Mouse (Mus musculus) mature B cell (primary cell): Measurements from ENCODE around the gene Cep72.
"Not testable (repeated sequence)": the region's sequence is repeated elsewhere in the genome, so short reads cannot be mapped to it uniquely, and the experiment has no call there.

ENCODE experiments used
- in situ Hi-C: fragments of 300-500 bp; cut with MboI; formaldehyde crosslinking; loops from 2 replicates; pipeline ENCODE4 v1.14.3; 2019

Cep72 gene

DNA sequence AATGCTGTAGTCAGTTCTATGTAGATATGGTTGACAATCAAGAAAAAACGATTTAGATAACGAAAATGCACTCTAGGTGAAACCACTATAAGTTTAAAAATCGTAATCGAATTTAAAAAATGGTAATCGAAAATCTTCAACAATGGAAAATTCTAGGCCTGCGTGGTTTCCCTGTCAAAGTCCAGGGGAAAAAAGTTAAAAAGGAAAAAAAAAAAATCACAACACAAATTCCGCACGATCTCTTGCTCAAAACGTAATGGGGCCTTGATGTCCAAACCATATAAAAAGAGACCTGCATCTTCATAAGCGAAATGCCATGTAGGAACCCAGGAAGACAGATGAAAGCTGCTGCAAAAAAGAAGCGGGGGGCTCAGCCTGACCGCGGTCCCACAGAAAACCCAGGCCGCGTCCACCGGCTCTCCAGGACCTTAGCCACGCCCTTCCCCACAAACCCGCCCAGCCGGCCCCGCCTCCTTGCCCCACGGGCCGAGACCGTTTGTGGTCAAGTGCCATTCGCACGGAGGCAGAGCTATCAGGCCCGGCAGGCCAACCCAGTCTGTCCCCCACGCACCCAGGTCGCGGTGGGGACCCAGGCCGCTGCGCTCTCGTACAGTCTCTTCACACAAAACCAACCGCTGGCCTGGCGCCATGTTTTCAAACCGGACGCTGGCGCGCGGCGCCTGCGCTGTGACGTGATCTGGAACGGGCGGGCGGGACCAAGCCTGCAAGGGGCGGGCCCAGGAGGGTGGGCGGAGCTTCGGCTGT is at the start of gene Cep72:
TSS of gene Cep72 (minus strand) at position 687 of the 765 bp plus-strand sequence.
- in situ Hi-C loops = no loop called here

DNA sequence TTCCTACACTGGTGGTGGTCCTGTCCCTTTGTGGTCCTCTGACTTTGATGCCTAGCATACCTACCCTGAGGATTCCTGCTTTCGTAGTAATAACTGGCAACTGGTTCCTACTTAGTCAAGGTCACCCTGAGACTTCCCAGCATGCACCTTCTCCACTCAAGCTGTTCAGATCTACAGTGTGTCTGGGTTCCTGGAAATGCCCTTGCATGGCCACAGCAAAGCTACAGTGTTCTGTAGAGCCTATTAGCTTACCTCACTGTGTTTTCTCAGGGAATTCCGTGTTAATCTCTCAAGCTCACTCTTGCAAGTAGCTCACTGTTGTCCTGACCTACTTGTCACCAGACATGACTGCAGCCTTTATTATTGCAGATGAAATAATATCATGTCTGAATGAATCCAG is 45.3 kb upstream of the Cep72 start:
- in situ Hi-C loops = no loop called here

DNA sequence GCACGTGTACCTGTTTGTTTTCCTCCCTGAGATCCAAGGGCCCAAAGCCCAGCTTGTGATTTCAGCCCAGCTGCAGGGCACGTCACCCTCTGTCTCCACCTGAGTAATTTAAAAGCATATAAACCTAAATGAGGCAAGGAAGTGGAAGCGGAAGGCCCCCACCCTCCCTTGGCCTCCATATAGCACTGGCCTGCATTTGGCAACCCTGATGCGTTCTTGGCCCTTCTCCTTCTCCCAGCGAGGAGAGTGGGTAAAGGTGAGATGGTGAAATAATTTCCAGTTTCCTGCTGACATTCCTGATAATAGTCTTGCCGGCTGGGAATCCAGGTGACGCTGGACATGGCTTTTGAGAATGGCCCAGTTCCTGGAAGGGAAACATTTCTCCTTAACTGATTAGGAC is 42.3 kb upstream of the Cep72 start:
- in situ Hi-C loops = no loop called here

DNA sequence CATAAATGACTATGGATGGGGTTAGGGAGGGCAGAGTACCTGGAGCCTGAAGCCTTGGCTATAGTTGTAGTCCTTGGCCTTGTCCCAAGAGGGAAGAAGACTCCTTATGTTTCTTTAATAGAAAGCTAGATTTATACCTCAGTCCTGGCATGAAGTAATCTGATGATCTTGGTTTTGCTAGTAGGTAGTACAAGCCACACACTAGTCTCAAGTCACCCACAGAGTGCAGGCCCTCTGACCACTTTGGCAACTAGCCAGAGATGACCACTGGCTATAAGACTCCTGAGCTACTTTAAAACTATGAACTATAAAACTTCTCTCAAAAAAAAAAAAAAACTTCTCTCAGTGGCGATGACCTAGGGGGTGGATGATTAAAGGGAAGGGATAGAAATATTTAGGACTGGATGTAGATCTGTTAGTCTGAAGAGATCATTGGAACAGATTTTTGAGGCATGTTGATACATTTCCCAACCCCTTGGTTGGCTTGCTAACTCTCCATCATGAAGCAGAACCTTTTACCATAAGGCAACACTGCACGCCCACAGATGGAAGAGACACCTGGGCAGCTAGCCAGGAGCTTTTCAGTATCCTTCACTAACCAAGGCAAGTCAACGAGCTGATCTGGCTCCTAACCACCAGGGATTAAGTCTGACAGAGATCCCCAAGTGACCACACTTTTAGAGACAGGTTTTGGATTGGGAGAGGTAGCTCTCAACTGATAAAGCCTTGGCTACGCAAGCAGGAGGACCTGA is 40.9 kb upstream of the Cep72 start:
- in situ Hi-C loops = no loop called here

DNA sequence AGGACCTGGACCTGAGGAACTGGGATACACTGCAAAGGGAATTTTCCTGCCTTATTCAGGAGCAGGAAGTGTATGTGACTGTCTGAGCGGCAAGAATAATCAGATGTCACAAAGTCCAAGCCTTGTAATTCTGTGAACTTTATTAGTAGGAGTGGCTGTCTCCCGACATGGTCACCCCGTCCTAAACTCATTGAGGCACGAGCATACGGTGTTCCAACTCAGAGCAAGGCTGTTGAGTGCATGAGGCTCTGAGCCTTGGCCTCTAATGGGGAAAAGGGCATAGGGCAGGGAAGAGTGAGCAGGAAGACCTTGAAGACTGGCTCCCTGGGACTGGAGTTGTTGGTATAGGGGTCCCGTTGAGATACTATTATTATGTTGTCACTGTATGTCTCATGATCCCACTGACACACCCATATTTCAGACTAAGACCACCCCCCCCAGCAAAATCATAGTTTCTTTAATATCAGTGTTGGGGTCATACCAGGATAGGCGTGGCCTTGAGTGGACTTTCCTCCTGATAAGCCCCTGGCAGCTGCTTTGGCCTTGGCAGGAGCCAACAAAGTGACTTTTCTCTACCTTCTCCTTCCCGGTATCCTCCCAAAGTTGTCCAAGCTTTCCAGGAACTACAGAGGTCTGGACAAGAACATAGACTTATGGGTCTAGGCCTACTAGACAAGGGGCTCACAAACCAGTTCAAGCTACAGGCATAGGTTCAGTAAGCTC is 40.2 kb upstream of the Cep72 start:
- in situ Hi-C loops = no loop called here

DNA sequence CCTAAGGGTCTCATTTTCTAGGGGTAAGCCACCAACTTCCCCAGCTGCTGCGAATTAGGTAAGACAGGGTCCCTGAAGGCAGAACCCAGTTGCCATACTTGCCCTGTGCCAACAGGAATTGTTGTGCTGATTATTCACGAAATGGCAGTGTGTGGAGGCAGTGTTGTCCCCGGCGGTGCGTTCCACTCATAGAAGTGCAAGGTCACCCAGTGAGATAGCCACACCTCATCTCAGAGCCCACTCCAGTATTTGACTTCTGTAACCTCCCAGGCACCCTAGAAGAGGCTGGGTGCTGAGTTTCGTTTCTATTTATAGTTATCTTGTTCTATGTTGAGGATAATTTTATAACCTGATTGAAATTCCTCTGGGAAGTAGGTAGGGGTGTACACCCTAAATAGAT is 36.8 kb upstream of the Cep72 start:
- in situ Hi-C loops = no loop called here

DNA sequence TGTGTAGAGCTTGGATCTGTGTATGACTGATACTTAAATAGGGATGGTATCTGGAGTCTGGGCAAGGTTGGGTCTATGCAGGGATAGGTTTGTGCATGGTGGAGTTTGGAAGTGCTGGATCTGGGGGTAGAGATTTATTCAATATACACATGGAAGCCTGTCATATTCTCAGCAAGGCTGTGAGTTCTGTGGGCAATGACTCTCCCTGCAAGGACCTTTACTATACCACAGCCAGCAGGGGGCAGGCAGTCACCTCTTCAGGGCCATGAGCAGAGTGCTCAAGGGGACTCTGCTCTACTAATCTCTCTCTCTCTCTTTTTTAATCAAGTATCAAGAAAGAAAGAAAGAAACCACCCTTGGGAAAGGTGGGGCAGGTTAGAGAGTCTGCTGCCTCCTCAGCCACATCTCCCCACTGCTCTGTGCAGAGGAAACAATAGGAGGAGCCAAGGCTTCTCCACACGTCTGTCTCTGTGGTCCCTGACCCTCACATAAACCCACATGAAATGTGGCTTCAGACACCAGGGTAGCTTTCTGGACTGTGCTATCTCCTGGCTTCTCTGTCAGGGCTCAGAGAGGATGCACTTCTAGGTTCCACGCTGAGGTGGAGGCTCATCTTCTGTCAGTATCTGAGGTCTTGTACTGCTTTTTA is 34.7 kb upstream of the Cep72 start:
- in situ Hi-C loops = no loop called here

DNA sequence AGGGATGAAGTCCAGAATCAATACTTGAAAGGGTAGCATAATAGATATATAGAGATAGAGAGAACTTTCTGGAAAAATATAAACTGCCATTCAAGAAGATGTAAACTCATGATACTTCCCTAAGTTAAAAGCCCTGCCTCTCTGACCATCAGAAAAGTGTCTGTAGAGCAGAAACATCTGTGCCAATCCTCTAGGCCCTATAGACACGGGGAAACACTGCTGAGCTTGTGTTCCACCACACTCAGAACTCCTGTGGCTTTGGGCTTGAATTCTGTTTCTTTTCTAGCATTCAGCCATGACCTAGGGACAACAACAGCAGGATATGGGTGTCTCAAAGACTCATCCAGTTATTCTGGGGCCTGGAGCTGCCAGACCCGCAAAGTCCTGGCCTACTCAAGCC is 33.8 kb upstream of the Cep72 start:
- in situ Hi-C loops = no loop called here

DNA sequence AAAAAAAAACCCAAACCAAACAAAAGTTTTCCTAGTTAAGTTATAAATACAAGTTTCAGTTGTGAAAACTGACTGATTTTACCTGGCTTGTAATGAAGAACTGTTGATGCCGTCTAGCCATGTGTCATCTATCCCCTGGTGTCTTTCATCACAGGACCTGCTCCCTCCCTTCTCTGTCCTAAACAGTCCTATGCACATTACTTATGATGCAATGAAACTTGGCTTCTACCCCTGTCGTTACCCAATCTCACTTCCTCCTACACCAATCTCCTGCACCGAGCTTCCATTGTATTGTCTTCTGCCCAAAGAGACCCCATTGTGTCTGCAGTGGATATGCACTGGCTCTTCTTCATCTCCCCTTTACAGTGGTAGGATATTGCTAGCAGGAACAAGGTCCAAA is 28.2 kb upstream of the Cep72 start:
- in situ Hi-C loops = no loop called here

DNA sequence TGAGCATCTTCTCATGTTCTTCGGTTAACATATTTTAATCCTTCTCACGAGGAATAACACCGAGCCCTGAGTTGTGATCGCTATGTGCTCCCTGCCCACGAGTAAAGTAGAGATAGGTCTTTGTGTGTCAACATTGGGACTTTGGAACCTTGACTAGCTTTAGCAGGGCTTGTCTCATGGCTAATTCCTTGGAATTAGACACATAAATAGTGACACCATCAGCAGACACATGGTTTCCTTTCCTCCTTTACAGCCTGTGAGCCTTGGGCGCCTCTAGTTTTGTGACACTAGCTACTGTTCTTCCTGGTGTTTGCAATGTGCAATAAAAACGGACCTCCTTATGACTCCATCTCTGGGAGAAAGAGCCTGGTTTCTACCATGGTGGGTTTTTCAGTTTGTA is 11.3 kb upstream of the Cep72 start:
- in situ Hi-C loops = no loop called here

DNA sequence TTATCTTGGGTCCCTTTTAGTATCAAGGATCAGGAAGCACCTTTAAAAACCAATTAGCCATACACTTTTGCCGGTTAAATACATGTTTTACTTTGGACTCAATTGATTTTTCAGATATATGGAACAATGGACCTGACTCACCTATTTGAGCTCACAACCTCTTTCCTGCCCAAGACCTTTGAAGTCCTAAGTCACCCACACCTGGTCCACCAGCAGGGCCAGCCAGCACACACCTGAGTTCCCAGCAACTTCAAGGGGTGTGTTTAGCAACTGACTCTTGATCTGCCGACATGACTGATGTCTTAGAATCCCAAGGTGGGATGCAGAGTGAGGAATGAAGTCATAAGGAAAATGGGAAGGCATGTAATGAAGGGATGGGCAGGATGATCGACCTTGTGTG is 9.6 kb upstream of the Cep72 start:
- in situ Hi-C loops = no loop called here

DNA sequence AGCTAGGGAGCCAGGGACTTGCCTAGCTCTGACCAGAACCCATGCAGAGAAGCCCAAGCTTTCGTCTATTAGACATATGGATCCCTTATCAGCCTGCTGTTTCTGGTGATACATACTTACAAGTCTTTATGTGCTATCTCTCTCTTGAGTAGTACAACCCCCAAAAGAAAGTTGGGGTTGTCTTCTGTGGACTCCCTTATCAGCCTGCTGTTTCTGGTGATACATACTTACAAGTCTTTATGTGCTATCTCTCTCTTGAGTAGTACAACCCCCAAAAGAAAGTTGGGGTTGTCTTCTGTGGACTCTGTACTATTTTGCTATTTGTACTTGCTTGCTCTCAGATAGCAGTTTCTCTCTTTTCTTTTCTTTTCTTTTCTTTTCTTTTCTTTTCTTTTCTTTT is 9.1 kb upstream of the Cep72 start:
- in situ Hi-C loops = not testable (repeated sequence)

DNA sequence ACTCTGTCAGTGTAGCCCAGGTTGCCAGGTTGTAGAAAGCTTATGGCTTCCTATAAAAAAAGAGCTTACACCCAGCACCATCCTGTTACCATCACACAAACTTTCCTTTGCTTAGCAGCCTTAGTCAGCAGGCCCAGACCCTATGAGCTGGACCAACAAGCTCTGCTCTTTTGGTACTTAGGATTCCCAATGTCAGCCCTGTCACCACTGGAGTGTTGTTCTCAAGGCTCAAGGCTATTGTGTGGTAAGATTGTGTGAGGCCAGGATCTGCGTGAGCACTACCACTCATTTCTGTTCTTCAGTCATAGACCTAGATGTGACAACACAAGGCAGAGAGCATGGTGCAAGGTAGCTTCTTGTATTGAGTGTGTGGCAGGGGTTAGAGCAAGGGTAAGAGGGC is 4.5 kb upstream of the Cep72 start:
- in situ Hi-C loops = no loop called here

DNA sequence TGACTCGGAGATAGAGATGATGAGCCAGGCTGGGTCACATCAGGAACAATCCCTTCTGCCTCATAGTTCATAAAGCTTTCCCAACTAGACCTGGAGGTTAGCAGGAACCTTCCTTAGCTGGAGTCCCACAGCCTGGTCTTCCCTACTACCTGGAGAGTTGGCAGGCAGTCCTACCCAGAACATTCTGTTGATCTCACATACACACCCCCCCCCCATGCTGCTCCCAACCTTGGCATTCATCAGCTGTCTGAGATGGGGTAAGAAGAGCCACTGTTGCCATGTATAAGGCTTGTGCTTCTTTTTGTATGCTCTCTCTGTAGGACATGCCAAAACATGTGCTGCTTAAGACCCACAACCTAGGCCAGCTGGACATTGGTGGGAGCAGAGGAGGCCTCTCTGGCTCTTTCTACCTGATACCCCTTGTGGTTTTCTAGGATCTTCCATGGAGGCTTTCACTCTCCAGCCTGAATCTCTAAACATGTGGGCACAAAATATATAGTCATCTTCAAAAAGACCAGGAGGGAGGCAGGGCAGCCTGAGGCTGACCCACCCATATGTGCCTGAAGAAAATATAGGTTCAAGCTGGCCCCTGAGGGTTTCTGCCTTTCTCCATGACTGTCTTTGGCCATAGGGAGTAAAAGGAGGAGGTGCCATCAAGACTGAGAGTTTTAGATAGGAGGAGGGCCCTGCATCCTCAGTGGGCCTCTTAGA is 1.4 kb upstream of the Cep72 start:
- in situ Hi-C loops = no loop called here

DNA sequence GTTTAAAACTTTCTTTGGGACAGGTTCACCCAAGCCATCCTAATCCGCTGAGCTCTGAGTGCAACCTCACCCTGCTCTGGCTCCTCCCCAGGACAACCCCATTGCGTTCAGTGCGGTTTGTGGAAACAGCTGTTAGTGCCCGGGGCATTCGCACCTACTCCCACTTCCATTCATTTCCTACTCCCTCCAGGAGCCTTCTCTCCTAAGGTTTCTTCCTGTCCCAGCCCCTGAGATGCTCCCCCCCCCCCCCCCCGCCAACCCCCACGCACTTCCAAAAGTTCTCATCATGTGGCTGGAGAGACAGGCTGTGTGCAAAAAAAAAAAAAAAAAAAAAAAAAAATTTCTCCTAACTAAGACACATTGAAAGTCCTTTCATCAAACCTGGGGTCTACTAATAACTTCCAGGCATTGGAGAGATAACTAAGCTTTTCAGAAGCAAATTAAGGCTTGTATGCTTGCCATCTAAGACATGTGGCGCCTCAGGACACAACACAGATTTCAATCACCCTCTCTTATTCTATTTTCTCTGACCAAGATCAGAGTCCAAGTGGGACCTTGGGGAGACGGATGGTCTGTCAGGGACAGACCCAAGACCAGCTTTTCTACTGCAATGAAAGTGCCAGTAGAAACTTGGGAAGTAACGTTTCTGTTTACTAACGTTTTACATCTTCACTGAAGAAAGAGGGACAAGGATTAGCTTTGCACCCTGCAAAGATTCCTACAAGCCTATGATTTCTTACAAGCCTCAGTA is 454 bp upstream of the Cep72 start:
- in situ Hi-C loops = no loop called here

DNA sequence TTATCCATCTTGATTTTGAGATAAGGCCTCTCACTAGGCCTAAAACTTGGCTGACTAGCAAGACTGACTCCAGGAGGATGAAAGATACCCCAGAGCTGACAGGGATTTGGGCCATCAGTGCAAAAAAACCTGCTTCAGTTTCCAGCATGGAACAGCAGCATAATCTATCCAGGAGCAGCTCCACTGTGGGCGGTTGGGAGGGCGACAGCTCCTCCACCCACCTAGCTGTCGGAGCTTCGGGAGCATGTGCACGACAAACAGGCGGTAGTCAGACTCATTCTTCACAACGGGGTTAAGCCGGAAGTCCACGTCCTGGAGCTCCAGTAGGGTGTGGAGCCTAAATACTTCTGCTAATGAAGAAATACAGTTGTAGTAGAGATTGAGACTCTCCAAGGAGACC is 4.0 kb downstream of the Cep72 start:
- in situ Hi-C loops = no loop called here

DNA sequence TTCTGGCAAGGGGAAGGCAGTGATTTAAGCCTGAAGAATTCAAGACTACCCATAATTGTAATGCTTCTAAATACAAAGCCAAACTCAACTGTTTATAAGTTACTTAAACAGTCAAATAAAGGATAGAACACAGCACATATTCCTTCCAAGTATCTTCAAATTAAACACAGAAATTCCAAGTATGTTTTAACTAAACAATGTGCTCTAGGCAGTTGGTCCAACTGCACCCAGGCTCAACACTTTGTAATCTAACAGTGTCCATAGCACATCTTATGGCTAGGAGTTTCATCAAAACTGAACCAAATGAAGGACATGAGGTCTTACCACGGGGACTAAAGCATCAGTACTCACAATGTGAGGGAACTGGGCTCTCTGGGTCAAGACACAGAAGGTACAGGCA is 5.9 kb downstream of the Cep72 start:
- in situ Hi-C loops = no loop called here

DNA sequence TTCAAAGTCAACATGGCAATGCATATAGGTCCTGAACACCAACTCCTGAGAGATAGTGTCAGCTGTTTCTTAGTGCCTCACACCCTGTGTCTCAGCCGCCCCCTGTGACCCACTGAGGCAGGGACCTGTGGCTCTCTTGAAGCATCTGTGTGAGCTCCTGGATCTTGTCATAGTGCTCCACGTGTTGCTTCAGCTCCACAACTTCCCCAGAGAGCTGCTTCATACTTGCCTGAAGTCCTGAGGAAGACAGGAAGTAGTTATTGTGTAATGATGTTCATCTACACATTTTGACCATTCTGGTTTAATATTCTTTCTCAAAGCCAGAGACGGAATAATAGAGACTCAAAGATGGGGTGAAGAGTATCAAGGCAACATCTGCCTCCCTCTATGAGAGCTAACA is 22.2 kb downstream of the Cep72 start:
- in situ Hi-C loops = no loop called here

DNA sequence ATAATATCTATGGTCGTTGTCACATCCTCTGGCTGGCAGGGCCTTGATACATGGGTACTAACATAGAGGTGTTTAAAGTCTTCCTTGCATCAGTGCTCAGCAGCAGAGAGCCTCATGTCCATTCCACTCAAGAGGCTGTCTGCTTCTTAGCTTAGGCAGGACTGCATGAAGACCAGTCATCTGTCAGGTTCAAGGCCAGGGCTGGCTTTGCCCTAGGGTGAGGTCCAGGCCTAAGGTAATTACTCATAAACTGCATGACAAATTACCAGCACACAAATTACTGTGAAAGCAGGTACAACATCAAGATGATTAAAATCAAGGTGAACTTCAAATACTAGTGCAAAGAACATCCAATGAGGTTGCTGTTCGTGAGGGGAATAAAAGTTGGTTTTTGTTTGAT is 26.3 kb downstream of the Cep72 start:
- in situ Hi-C loops = no loop called here

DNA sequence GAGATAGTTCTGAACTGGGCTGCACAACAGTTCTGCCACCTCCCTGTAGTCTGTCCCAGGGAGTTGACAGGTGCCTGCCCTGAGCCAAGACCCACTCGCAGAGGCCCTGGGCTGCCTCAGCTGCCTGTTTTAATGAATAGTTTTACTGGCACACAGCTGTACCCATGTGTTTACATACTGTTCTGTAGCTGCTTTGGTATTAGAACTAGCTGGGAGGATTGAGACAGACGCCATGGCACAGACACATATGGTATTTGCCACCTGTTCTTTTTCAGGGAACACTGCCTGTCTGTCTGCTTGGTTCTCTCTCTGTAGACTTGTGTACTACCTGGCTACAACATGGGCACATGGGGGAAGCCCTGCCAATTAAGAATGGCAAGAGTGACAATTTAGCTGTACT is 27.3 kb downstream of the Cep72 start:
- in situ Hi-C loops = no loop called here

DNA sequence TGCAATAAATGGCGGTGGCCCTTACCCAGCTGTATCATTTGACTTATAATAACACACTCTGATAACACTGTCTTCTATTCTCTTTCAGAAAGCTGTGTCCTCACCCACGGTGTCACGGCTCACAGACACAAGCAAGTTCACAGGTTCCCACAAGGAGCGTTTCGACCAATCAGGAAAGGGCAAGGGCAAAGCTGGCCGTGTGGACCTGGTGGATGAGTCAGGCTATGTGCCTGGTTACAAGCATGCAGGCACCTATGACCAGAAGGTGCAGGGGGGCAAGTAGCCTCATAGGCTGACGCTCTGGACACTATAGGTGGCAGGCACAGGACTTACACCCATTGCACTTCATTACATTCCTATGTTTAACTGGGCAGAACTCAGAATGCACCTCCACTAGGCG is 31.0 kb downstream of the Cep72 start:
- in situ Hi-C loops = no loop called here
